Mouse (Mus musculus) ovary, adult 10 weeks (tissue): ENCODE results near the gene Sik3. TPM values are rescaled to one million over a fixed set of nuclear protein-coding genes. Genes with fewer than 3 reads are reported as not detected.

Experiments
- polyA plus RNA-seq: library from polyadenylated mRNA; stranded (reverse); fragments of 350-450 nt; fragmentation: Illumina TruSeq; extraction: RNeasy Lipid Tissue Mini Kit (QIAGEN cat#74804); gene quantifications from one replicate; pipeline ENCODE4 v1.2.3, GENCODE M21; 2014

The Sik3 gene
- polyA plus RNA-seq: 12.7 TPM

GRCm38 (mm10) chr9:46012091-46013008 lies at the start of gene Sik3, which contains the start of gene Pafah1b2:
Gene Sik3, plus strand, starts transcription at chr9:46012820.
Gene Pafah1b2, minus strand, starts transcription at chr9:46012690.

GRCm38 (mm10) chr9:46228491-46228890 lies 215.9 kb downstream of the Sik3 start, which contains the start of gene Apoa1:
Gene Apoa1, plus strand, starts transcription at chr9:46228580.

GRCm38 (mm10) chr9:46235596-46235648 lies 222.8 kb downstream of the Sik3 start, which contains the start of gene Apoc3:
Gene Apoc3, minus strand, starts transcription at chr9:46235636.

GRCm38 (mm10) chr9:46240526-46241153 lies 228.0 kb downstream of the Sik3 start, which contains the start of gene Apoa4:
Gene Apoa4, plus strand, starts transcription at chr9:46240696.

GRCm38 (mm10) chr9:46268343-46268873 lies 255.8 kb downstream of the Sik3 start, which contains the start of gene Apoa5:
Gene Apoa5, plus strand, starts transcription at chr9:46268633.

GRCm38 (mm10) chr9:46272677-46273454 lies 260.2 kb downstream of the Sik3 start, which contains the start of gene Zpr1:
Gene Zpr1, plus strand, starts transcription at chr9:46273064.

Other genes starting within 250 kb of the Sik3 start
- 2.4 TPM for gene Cep164, start 184.1 kb upstream of the Sik3 start, polyA plus RNA-seq
- gene Bace1, start 174.2 kb upstream of the Sik3 start, polyA plus RNA-seq: 39.9 TPM
- 1.2 TPM for gene Pcsk7, start 106.3 kb upstream of the Sik3 start, polyA plus RNA-seq
- 66.4 TPM for gene Rnf214, start 105.9 kb upstream of the Sik3 start, polyA plus RNA-seq
- 138 TPM for gene Tagln, start 76.8 kb upstream of the Sik3 start, polyA plus RNA-seq
- 18.3 TPM for gene Sidt2, start 57.6 kb upstream of the Sik3 start, polyA plus RNA-seq
- 120 TPM for gene Pafah1b2, start 130 bp upstream of the Sik3 start, polyA plus RNA-seq
- 1.9 TPM for gene Apoa1, start 215.8 kb downstream of the Sik3 start, polyA plus RNA-seq
- gene Apoc3, start 222.8 kb downstream of the Sik3 start, polyA plus RNA-seq: not detected
- 0.66 TPM for gene Apoa4, start 227.9 kb downstream of the Sik3 start, polyA plus RNA-seq